Mouse (Mus musculus) lung, embryonic 14.5 days (tissue): Measurements from ENCODE around the gene Rnf26. TPM values are rescaled to one million over a fixed set of nuclear protein-coding genes. Genes with fewer than 3 reads are reported as not detected.
A peak's percentile ranks its signal among the peaks of the same experiment; 100 is the strongest.

Experiments used
- ATAC-seq: fragments of 200-750 bp; cut with Nextera tagmentation; 2 replicates; pipeline ENCODE4 v1.8.0; 2017; ENCODE audit warnings: mild to moderate bottlenecking, moderate TSS enrichment, moderate library complexity; ENCODE audit not compliant: insufficient read depth
- DNase-seq: peaks from one replicate; pipeline ENCODE4 v3.0.0-alpha.2; 2015
- H3K27ac ChIP-seq: fragments of 300-500 bp; sonication (generic); 2 replicates; pipeline ENCODE4 v1.5.1; 2014; ENCODE audit warnings: low read depth, mild to moderate bottlenecking, moderate library complexity
- H3K27me3 ChIP-seq: fragments of 300-500 bp; sonication (generic); 2 replicates; pipeline ENCODE4 v1.6.1; 2014; ENCODE audit warnings: low read length, control low read depth; ENCODE audit not compliant: insufficient read depth
- H3K36me3 ChIP-seq: fragments of 300-500 bp; sonication (generic); 2 replicates; pipeline ENCODE4 v1.6.1; 2014; ENCODE audit warnings: control low read depth; ENCODE audit not compliant: insufficient read depth
- H3K4me1 ChIP-seq: fragments of 300-500 bp; sonication (generic); 2 replicates; pipeline ENCODE4 v1.6.1; 2014; ENCODE audit warnings: antibody characterized with exemption, control low read depth; ENCODE audit not compliant: insufficient read depth
- H3K4me2 ChIP-seq: fragments of 300-500 bp; sonication (generic); 2 replicates; pipeline ENCODE4 v1.6.1; 2014; ENCODE audit warnings: mild to moderate bottlenecking
- H3K4me3 ChIP-seq: fragments of 300-500 bp; sonication (generic); 2 replicates; pipeline ENCODE4 v1.5.1; 2014; ENCODE audit warnings: low read depth, low read length
- H3K9ac ChIP-seq: fragments of 300-500 bp; sonication (generic); 2 replicates; pipeline ENCODE4 v1.6.1; 2014
- H3K9me3 ChIP-seq: fragments of 300-500 bp; sonication (generic); 2 replicates; pipeline ENCODE4 v1.6.1; 2016; ENCODE audit warnings: low read depth, low read length, control low read depth
- CTCF ChIP-seq: IDR thresholded peaks from 2 replicates; pipeline ENCODE4 v1.5.1; 2016; ENCODE audit warnings: antibody characterized with exemption, low read depth
- WGBS: fragments of 180-500 bp; shearing (Covaris S2); extraction: QIAGEN DNeasy Blood & Tissue Kit; methylation state at CpG from one replicate; pipeline ENCODE4 v1.1.7; 2014; 5-methylcytosine and 5-hydroxymethylcytosine counted together
- polyA plus RNA-seq: library from polyadenylated mRNA; unstranded; fragments of >200 nt; fragmentation: Nextera tagmentation; extraction: Ambion mirVana; gene quantifications from 2 replicates; pipeline ENCODE4 v1.2.1, GENCODE M21; 2014

Gene Rnf26
- polyA plus RNA-seq, 1 experiment from 2014 or later = 89.2 TPM

- Histone ChIP-seq H3K27ac (no peak overlapping the region), H3K9me3 (no peaks in the 10 kb centered on the region), H3K4me1 (peaks cover 7% of the 10 kb centered on the region; the same call in 1 of the 2 replicates), H3K27me3 (peaks cover 29% of the 10 kb centered on the region; the same call in 1 of the 2 replicates), H3K9ac (peak overlapping the region; percentile 73), H3K4me2 (peak overlapping the region; percentile 100), H3K4me3 (peak overlapping the region; percentile 59), H3K36me3 (no peaks in the 10 kb centered on the region)
- DNase-seq = no peak
- ATAC-seq = no peak
- 4% methylated on average over 10 of the region's 10 CpGs for WGBS
- TF ChIP-seq CTCF = no peak
Observed at GRCm38 (mm10) chr9:44085276-44085675, 28.0 kb downstream of the Rnf26 start.

GRCm38 (mm10) chr9:44084659-44085229 is 28.6 kb downstream of the Rnf26 start:
- Histone ChIP-seq H3K4me2 (peak overlapping the region; percentile 100), H3K27me3 (peaks cover 29% of the 10 kb centered on the region; the same call in 1 of the 2 replicates), H3K27ac (no peak overlapping the region), H3K9ac (peak overlapping the region; percentile 73), H3K36me3 (no peaks in the 10 kb centered on the region), H3K9me3 (no peaks in the 10 kb centered on the region), H3K4me3 (peak overlapping the region; percentile 59), H3K4me1 (peaks cover 7% of the 10 kb centered on the region; the same call in 1 of the 2 replicates)
- WGBS = under 1% methylated on average over 62 of the region's 62 CpGs
- DNase-seq (peak; percentile 91), ATAC-seq (peak; percentile 75)
- TF ChIP-seq CTCF = no peak

DNA sequence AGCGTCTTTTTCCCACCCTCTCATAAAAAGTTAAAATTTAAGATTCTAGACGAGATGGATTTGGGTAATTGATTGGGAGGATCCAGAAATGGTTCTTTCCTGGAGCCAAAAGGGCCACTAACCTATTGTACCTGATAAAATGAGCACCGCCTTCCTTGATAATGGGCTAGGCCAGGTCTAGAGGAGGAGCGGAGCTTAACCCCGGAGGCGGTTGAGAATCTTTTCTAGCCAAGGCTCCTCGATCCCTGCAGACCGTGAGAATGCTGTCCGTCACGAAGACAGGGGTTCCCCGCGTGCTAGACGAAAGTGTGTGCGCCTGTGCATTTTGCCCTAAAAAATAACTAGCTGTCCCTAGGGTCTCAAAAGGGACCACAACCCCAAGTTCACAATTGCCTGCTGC is 29.1 kb downstream of the Rnf26 start:
- no peaks in the 10 kb centered on the region for H3K36me3 ChIP-seq
- DNase-seq (peak; percentile 39), ATAC-seq (peak; percentile 32)
- peak overlapping the region; percentile 59 for H3K4me3 ChIP-seq
- TF ChIP-seq CTCF = 0 out of 2 replicates have a peak, but pooled peaks have one; percentile 3
- peaks cover 29% of the 10 kb centered on the region; the same call in 1 of the 2 replicates for H3K27me3 ChIP-seq
- WGBS = 2% methylated on average over 14 of the region's 14 CpGs
- peak overlapping the region; percentile 73 for H3K9ac ChIP-seq
- H3K4me2 ChIP-seq = peak overlapping the region; percentile 100
- no peak overlapping the region for H3K27ac ChIP-seq
- H3K9me3 ChIP-seq = no peaks in the 10 kb centered on the region
- H3K4me1 ChIP-seq = peaks cover 7% of the 10 kb centered on the region; the same call in 1 of the 2 replicates

- 5% methylated on average over 23 of the region's 23 CpGs for WGBS
- peak overlapping the region; percentile 100 for H3K4me2 ChIP-seq
- TF ChIP-seq CTCF = no peak
- DNase-seq (no peak), ATAC-seq (no peak)
- peak overlapping the region; percentile 59 for H3K4me3 ChIP-seq
- peaks cover 29% of the 10 kb centered on the region; the same call in 1 of the 2 replicates for H3K27me3 ChIP-seq
- H3K27ac ChIP-seq = no peak overlapping the region
- H3K4me1 ChIP-seq = peaks cover 13% of the 10 kb centered on the region
- no peaks in the 10 kb centered on the region for H3K9me3 ChIP-seq
- H3K36me3 ChIP-seq = no peaks in the 10 kb centered on the region
- H3K9ac ChIP-seq = no peak overlapping the region
Observed at GRCm38 (mm10) chr9:44083392-44084121, 29.8 kb downstream of the Rnf26 start.

GRCm38 (mm10) chr9:44082266-44082665 is 31.1 kb downstream of the Rnf26 start:
- Histone ChIP-seq H3K36me3 (no peaks in the 10 kb centered on the region), H3K27me3 (peaks cover 26% of the 10 kb centered on the region; the same call in 1 of the 2 replicates), H3K4me2 (no peak overlapping the region), H3K27ac (no peak overlapping the region), H3K4me1 (peaks cover 7% of the 10 kb centered on the region), H3K9ac (no peak overlapping the region), H3K4me3 (no peak overlapping the region), H3K9me3 (no peaks in the 10 kb centered on the region)
- 92% methylated on average over 5 of the region's 5 CpGs for WGBS
- no peak for TF ChIP-seq CTCF
- no peak for DNase-seq
- ATAC-seq = no peak

DNA sequence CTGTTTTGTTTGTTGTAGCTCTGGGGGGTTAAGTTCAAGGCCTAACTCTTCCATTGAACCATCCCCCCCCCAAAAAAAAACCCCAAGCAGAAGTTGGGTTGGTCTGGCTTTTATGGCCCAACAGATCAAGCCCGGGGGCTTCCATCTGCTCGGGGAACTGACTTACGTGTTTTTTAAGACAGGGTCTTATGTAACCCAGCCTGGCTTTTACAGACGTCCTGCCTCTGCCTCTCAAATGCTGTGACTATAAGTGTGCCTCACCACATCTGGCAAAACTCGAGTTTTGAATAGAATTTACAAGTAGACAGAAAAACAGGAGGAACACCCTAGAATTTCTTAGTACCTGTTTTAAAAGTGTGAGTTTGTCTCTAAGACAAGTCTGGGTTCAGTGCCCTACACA is 31.7 kb downstream of the Rnf26 start:
- DNase-seq (no peak), ATAC-seq (no peak)
- Histone ChIP-seq H3K9me3 (no peaks in the 10 kb centered on the region), H3K4me1 (peaks cover 7% of the 10 kb centered on the region), H3K4me3 (no peak overlapping the region), H3K36me3 (no peaks in the 10 kb centered on the region), H3K9ac (no peak overlapping the region), H3K4me2 (no peak overlapping the region), H3K27ac (no peak overlapping the region), H3K27me3 (peaks cover 21% of the 10 kb centered on the region; the same call in 1 of the 2 replicates)
- WGBS = 64% methylated on average over 5 of the region's 5 CpGs
- no peak for TF ChIP-seq CTCF

- no peaks in the 10 kb centered on the region for H3K9me3 ChIP-seq
- H3K4me2 ChIP-seq = no peak overlapping the region
- WGBS = 60% methylated on average over 5 of the region's 5 CpGs
- no peaks in the 10 kb centered on the region for H3K36me3 ChIP-seq
- peaks cover 7% of the 10 kb centered on the region for H3K4me1 ChIP-seq
- H3K27me3 ChIP-seq = peaks cover 17% of the 10 kb centered on the region; the same call in 1 of the 2 replicates
- DNase-seq (no peak), ATAC-seq (no peak)
- TF ChIP-seq CTCF = no peak
- H3K9ac ChIP-seq = no peak overlapping the region
- no peak overlapping the region for H3K4me3 ChIP-seq
- no peak overlapping the region for H3K27ac ChIP-seq
Observed at GRCm38 (mm10) chr9:44080953-44081352, 32.4 kb downstream of the Rnf26 start.
